Mouse (Mus musculus): ENCODE results near the gene Defb25. TPM values are rescaled to one million over a fixed set of nuclear protein-coding genes. Genes with fewer than 3 reads are reported as not detected.
A peak's percentile ranks its signal among the peaks of the same experiment; 100 is the strongest.

Gene Defb25
- polyA plus RNA-seq, 1 experiment from 2014 or later, result not detected

DNA sequence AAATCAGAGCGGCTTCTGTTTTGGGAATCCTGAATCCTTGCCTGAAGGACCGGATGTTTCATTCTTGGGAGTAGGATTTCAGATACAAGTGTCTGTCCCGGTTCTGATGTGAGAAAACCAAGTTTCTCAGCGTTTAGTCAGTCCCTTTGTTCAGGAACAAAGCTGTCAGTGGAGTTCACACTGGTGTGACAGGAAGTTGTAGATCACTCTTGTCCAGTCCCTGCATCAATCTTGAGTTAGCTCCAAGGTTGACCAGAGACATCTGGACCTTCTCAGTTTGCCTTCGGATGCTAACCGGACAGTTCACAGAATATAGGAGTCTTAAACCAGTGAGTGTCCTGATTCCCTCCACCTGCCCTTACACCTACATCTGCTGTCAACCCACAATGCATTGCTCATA, 15.1 kb downstream of the Defb25 start:
- no peaks in the 10 kb centered on the region for H3K27me3 ChIP-seq
- no peak for DNase-seq (ENCODE audit: low read depth, low spot score)
- no peak for TF ChIP-seq CTCF (IDR thresholded peaks at IDR 0.05)
- in situ Hi-C loops (cut with MboI; ENCODE audit: low pct_unique_long_range_greater_than_20kb), result no loop called here
- no peak for ATAC-seq
- ChIA-PET CTCF (interaction anchor here (1.4 kb wide), 1 partner anchor 26 kb away, joined by 3 read pairs; no protein-coding TSS in a partner anchor), POLR2A (interaction anchor here (1.0 kb wide), 1 partner anchor 34 kb away, joined by 3 read pairs; no protein-coding TSS in a partner anchor)

DNA sequence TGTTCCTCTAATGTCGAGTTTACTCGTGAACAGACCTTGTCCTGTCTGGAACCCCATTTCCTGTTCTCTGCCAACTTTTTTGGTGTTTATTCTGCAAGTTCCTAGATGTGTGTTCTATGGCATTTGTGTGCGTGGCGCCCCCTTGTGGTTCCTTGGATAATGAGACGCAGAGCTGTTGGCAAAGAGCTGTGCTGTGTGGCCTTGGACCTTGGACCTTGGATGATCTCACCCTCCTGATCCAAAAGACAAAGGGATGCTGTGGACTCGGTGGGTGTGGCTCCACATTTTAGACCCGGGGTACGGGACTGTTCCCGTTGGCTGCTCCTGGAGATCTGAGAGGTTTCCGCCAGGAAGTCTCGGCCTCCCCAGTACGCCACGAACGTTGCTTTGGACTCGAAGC, 18.8 kb downstream of the Defb25 start, which contains the start of gene Defb36:
TSS of gene Defb36 (plus strand) at position 271 of the 400 bp plus-strand sequence.
- no peak for DNase-seq (ENCODE audit: low read depth, low spot score)
- ChIA-PET POLR2A (no interaction called here), CTCF (interaction anchor here (0.8 to 2.8 kb wide), 5 partner anchors 12 to 81 kb away, joined by 3 to 11 read pairs (median 4); no protein-coding TSS in a partner anchor)
- TF ChIP-seq CTCF (IDR thresholded peaks at IDR 0.05), result peak; percentile 58
- ATAC-seq, result no peak
- in situ Hi-C loops (cut with MboI; ENCODE audit: low pct_unique_long_range_greater_than_20kb), result no loop called here
- no peaks in the 10 kb centered on the region for H3K27me3 ChIP-seq

DNA sequence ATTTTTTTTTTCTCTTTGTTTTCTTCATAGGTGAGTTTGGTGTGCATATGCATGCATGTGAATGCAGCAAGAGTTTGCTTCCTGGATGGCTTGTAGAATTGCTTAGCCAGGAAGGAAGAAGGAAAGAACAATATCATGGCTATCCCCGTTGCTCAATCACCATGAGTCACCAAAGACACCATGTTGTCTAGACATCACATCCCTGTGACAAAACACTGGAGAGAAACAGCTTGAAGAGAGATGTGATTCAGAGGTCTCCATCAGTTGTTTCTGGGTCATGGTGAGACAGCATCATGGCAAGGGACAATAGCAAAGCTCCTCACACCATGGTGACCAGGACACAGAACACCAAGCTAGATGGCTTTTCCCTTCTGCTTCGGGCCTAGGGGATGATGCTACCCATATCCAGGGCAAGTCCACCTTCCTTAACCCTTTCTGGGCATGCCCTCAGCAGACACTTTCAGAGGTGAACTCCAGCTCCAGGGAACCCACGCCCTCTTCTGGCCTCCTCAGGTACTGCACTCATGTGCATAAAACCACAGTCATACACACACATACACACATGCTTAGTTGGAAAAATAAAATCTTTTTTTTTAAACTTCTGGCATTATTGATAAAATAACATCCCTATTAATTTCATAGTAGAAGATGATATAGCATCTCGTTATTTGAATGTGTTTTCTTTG, 21.4 kb downstream of the Defb25 start:
- ChIA-PET POLR2A (no interaction called here), CTCF (interaction anchor here (1.1 kb wide), 1 partner anchor 47 kb away, joined by 3 read pairs; no protein-coding TSS in a partner anchor)
- ATAC-seq (no peak), DNase-seq (ENCODE audit: low read depth, low spot score) (peak; percentile 10)
- peak; percentile 49 for TF ChIP-seq CTCF (IDR thresholded peaks at IDR 0.05)
- no peaks in the 10 kb centered on the region for H3K27me3 ChIP-seq
- in situ Hi-C loops (cut with MboI; ENCODE audit: low pct_unique_long_range_greater_than_20kb), result no loop called here

DNA sequence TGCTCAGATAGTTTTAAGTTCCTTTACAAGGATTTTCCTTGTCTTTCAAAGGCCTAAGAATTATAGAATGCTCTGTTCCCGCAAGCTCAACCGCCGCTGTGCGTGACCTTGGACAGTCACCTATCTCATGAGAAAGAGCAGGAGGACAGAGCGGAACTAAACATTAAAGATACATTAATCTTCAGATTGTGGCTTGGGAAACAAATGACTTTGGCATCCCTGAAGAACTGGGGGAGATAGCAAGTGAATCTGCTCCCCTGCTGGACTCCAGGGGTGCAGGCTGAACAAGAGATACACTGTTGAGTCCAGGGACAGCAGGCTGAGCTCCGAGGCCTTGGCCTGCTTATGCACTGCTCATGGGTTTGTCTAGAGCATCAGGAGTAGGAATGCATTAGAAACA, 22.8 kb downstream of the Defb25 start:
- in situ Hi-C loops (cut with MboI; ENCODE audit: low pct_unique_long_range_greater_than_20kb), result no loop called here
- ATAC-seq (no peak), DNase-seq (ENCODE audit: low read depth, low spot score) (no peak)
- no peaks in the 10 kb centered on the region for H3K27me3 ChIP-seq
- ChIA-PET CTCF (no interaction called here), POLR2A (no interaction called here)
- TF ChIP-seq CTCF (IDR thresholded peaks at IDR 0.05), result no peak

DNA sequence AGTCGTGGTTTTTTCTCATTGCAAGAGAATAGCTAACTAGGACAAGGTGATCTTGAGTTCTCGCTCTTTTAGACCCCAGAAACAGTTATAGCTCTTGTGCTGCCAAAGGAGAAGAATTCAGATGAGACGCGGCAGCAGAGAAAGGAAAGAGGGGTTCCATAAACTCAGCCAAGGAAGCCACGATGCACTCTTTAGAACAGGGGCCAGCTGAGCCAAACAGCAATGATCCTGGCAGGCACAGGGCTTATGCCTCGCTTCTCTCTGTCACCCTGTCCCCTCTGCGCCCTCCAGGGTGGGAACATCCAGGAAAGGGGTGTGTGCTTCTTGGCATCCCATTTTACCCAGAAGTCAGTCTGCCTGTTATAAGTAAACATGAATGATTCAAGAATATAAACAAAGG, 23.6 kb downstream of the Defb25 start, which contains the start of gene Defb45:
TSS of gene Defb45 (minus strand) at position 101 of the 400 bp plus-strand sequence.
- DNase-seq (ENCODE audit: low read depth, low spot score) (no peak), ATAC-seq (no peak)
- ChIA-PET POLR2A (no interaction called here), CTCF (interaction anchor here (0.9 kb wide), 1 partner anchor 42 kb away, joined by 3 read pairs; no protein-coding TSS in a partner anchor)
- no peak for TF ChIP-seq CTCF (IDR thresholded peaks at IDR 0.05)
- in situ Hi-C loops (cut with MboI; ENCODE audit: low pct_unique_long_range_greater_than_20kb), result no loop called here
- H3K27me3 ChIP-seq, result no peaks in the 10 kb centered on the region

DNA sequence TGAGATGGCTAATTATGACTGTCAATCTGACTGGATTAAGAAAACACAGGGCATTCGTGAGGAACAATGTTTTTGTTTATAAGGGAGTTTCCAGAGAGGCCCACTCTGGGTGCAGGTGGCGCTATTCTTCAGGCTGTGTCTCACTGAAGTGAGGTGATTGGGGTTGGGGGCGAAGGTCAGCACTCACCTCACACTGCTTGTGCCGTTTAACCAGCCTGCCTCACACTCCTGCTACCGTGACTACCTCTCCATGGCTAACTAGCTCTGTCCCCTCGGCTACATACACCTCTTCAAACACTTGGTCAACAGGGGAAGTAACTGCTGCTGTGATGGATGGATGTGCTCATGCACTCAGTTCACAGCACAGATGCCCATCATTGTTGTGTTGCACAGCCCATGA, 33.8 kb downstream of the Defb25 start:
- no peak for TF ChIP-seq CTCF (IDR thresholded peaks at IDR 0.05)
- in situ Hi-C loops (cut with MboI; ENCODE audit: low pct_unique_long_range_greater_than_20kb), result no loop called here
- ChIA-PET POLR2A (no interaction called here), CTCF (interaction anchor here (1.2 to 2.4 kb wide), 3 partner anchors 15 to 35 kb away, joined by 3 to 7 read pairs (median 4); partner anchors contain the start of gene Defb36)
- H3K27me3 ChIP-seq, result peaks cover 4% of the 10 kb centered on the region
- ATAC-seq (no peak), DNase-seq (ENCODE audit: low read depth, low spot score) (no peak)

DNA sequence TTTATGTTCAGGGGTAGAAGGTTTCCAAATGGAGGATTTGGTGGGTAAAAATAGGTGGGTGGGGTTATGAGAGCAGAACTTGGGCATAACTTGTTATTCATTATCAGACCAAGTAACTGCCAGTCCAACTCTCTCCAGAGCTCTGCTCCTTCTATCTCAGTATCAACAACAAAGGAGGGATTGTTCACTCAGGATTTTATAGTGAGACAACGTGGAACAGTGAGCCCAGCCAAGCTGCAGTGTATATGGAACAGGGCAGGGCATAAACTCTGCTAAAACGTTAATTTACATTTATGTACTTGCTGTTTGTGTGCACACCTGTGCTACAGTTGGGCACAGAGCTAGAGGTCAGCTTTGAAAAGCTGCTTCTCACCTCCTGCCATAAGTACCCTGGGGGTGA, 34.4 kb downstream of the Defb25 start:
- no peak for DNase-seq (ENCODE audit: low read depth, low spot score)
- ChIA-PET CTCF (interaction anchor here (0.8 to 2.4 kb wide), 4 partner anchors 14 to 121 kb away, joined by 3 to 7 read pairs (median 4); no protein-coding TSS in a partner anchor), POLR2A (no interaction called here)
- in situ Hi-C loops (cut with MboI; ENCODE audit: low pct_unique_long_range_greater_than_20kb), result no loop called here
- peaks cover 4% of the 10 kb centered on the region for H3K27me3 ChIP-seq
- no peak for ATAC-seq
- TF ChIP-seq CTCF (IDR thresholded peaks at IDR 0.05), result no peak

DNA sequence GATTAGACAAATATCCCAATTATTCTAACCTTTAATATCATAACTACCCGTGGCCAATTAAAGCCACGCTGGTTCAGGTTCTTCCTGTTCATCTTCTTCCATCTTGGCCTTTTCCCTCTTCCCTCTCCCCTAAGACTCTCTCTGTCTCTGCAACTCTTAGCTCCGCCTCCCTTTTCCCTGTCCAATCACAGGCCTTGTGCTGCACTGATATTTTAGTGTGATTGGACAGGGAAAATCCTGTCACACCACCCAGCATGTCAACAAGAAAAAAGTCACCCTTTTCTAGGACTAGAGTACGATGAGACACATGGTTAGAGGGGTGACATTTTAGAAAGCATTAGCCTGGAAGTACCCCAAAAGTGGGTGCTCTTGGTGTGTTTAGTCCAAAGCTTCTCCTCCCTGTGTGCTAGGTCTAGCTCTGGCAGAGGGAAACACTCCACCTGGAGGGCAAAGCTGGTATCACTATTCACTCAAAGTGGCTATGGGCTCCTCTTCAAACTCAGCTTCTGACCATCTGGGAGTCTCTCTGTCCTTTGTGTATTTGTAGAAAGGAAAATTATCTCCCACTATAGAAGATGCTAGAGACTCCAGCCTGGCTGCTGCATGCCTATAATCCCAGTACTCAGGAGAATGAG, 35.8 kb downstream of the Defb25 start:
- in situ Hi-C loops (cut with MboI; ENCODE audit: low pct_unique_long_range_greater_than_20kb), result no loop called here
- ATAC-seq (no peak), DNase-seq (ENCODE audit: low read depth, low spot score) (no peak)

DNA sequence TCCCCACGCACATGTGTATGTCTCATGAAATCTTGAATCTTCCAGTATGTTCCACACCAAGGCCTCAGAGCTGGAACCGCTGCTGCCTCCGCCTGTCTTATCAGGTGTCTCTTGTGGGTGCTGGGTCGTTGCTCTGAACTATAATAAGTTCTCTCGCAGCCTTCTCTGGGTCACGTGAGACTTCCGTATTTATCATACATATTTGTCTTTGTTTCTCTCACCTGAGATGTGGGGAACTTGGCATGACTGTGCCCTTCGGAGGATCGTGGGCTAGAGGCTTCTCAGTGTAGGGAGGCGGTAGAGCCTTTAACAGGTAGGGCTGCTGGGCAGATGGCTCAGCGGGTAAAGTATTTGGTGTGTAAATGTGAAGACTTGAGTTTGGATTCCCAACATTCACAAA, 42.2 kb downstream of the Defb25 start:
- H3K27me3 ChIP-seq, result no peaks in the 10 kb centered on the region
- no peak for ATAC-seq
- DNase-seq (ENCODE audit: low read depth, low spot score), result no peak
- in situ Hi-C loops (cut with MboI; ENCODE audit: low pct_unique_long_range_greater_than_20kb), result no loop called here
- CTCF ChIA-PET, result interaction anchor here (2.2 kb wide), 1 partner anchor 14 kb away, joined by 5 read pairs; no protein-coding TSS in a partner anchor
- POLR2A ChIA-PET, result no interaction called here
- no peak for TF ChIP-seq CTCF (IDR thresholded peaks at IDR 0.05)

More for the DNA sequence above, 35.8 kb downstream of the Defb25 start:
- ChIA-PET CTCF (interaction anchor here (0.9 to 2.4 kb wide), 7 partner anchors 17 to 119 kb away, joined by 3 to 7 read pairs (median 4); partner anchors contain the start of gene Defb36), POLR2A (no interaction called here)
- TF ChIP-seq CTCF (IDR thresholded peaks at IDR 0.05), result peak; percentile 65
- H3K27me3 ChIP-seq, result no peaks in the 10 kb centered on the region

DNA sequence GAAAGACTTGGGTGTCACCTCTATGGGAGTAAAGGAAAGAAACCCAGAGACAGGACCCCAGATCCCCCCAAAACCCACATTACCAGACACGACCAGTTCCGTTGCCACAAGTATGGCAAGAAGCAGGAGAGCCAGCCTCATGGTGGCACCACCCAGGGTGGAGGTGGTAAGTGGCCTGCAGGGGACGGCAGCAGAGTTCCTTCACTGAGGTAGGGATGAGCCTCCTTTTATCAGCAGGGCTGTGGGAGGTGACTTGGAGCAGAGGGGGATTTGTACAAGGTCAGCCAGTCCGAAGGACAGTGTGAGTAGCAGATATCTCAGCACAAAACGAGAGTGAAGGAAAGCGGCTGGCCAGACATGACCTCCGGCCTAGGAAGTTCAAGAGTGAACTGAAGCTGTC, 42.7 kb downstream of the Defb25 start, which contains the start of gene Defb19:
TSS of gene Defb19 (minus strand) at position 206 of the 400 bp plus-strand sequence.
- ChIA-PET CTCF (interaction anchor here (2.2 kb wide), 1 partner anchor 15 kb away, joined by 5 read pairs; no protein-coding TSS in a partner anchor), POLR2A (no interaction called here)
- DNase-seq (ENCODE audit: low read depth, low spot score) (no peak), ATAC-seq (no peak)
- no peak for TF ChIP-seq CTCF (IDR thresholded peaks at IDR 0.05)
- in situ Hi-C loops (cut with MboI; ENCODE audit: low pct_unique_long_range_greater_than_20kb), result no loop called here
- no peaks in the 10 kb centered on the region for H3K27me3 ChIP-seq
